Mouse (Mus musculus) adrenal gland, postnatal 25 days (tissue): ENCODE measurements around the gene Tasp1. TPM values are rescaled to one million over a fixed set of nuclear protein-coding genes. Genes with fewer than 3 reads are reported as not detected.
"Not testable (repeated sequence)": the region's sequence is repeated elsewhere in the genome, so short reads cannot be mapped to it uniquely, and the experiment has no call there.

Experiments used
- DNase-seq: peaks from one replicate; pipeline ENCODE4 v3.0.0; 2021; ENCODE audit warnings: mixed read lengths
- total RNA-seq: library from RNA; stranded (reverse); gene quantifications from 2 replicates; pipeline ENCODE4 v1.2.3, GENCODE M21; 2021

Tasp1 gene
- total RNA-seq, 1 experiment from 2014 or later = 12.4 TPM

- no peak for DNase-seq
These were observed 182.9 kb downstream of the Tasp1 start for GRCm38 (mm10) chr2:139883581-139884263.

DNA sequence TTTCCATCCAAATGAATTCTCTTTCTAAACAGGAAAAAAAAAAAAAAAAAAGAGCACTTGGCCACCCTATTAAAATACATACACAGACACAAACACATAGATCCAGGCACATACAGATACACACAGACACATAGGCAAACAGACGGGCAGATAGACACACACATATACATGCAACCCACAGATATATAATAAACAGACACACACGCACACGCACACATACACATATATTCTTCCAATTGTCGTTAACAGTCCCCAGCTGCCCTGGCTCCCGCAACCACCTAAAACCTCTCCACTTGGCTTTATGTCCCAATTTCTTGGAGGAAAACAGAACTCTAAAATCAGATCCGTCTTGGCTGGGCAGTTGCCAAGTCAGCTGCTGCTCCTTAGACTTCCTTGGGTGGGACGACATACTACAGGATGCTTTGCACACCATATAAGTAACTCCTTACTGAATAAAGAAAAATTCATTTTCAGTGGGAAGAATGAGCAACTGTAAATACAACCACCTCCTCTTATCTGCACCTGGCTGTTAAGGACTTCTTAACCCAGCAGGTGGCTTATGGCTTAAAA lies 188.5 kb downstream of the Tasp1 start:
- no peak for DNase-seq

DNA sequence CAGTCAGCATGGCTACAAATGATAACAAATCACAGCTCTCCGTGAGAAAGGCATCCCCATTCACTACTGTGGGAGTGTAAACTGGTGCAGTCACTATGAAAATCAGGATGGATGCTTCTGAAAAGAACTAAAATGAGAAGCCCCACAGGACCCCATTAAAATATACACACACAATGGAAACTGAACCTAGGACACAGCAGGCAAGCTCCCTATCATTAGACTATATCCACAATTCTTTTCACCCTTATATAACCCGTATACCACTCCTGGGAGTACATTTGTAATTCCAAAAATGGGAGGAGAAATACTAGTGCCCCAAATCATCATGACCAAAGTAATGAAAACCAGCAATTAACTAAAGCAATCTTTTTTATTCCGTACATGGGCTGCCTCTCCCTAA lies 190.7 kb downstream of the Tasp1 start:
- DNase-seq = no peak

GRCm38 (mm10) chr2:139874173-139874572 lies 192.4 kb downstream of the Tasp1 start:
- no peak for DNase-seq

DNA sequence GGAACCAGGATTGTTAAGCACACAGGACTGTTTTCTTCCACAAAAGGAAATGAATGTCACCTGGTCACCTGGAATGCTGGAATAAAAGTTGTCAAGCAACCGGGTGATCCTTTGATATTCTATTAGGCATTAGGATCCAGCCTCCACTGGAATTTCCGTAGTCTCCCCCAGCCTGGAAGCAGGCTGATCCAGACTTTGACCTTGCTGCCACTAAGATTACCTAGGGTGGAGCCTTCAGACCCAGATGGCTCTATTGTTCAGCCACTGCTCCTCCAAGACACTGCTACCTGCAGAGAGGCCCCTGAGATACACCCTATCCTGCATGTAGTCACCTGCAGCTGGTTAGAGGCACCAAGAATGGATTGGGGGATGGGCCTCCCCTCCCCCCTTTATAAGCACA lies 192.8 kb downstream of the Tasp1 start:
- DNase-seq = no peak

GRCm38 (mm10) chr2:139869071-139869470 lies 197.5 kb downstream of the Tasp1 start:
- not testable (repeated sequence) for DNase-seq

DNA sequence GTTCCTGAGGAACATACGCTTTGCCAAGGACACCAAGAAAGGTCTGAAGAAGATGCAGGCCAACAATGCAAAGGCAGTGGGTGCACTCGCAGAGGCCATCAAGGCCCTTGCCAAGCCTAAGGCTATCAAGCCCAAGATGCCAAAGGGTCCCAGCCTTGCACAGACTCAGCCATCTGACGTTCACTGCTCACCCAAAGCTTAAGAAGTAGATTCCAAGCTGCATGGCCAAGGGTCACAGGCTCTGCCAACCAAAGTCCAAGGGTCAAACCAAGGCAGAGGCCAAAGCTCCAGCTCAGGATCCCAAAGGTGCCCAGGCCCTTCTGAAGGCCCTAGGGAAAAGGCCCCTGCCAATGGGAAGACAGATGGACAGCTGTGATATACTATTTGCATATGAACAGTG lies 203.2 kb downstream of the Tasp1 start:
- DNase-seq = not testable (repeated sequence)

- no peak for DNase-seq
These were observed 206.5 kb downstream of the Tasp1 start for GRCm38 (mm10) chr2:139860133-139860494.

DNA sequence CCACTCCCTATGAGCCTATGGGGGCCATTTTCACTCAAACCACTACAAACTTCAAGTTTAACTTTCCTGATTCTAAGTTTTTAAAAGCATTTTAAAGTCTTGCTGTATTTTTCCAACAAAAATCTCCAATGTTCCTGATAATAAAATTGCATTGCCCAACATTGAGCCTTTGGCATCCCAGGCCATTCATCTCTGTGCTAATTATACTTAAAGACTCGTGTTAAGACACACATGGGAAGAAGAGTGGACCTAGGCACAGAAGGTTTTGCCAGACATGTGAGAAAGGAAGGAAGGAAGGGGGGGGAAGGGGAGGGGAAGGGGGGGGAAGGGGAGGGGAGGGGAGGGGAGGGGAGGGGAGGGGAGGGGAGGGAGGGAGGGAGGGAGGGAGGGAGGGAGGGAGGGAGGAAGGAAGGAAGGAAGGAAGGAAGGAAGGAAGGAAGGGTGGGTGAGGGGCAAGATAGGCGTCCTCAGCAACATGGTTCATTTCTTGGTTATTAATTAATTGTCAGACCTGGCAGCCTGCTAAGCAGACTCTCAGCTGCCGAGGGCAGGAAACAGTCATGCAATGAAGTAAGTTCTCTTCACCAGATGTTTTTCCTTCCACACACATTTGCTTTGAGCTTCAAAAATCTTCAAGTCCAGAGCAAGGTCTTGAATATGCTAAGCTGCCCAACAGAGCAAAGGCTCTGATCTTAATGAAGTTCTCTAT lies 207.0 kb downstream of the Tasp1 start:
- no peak for DNase-seq

DNA sequence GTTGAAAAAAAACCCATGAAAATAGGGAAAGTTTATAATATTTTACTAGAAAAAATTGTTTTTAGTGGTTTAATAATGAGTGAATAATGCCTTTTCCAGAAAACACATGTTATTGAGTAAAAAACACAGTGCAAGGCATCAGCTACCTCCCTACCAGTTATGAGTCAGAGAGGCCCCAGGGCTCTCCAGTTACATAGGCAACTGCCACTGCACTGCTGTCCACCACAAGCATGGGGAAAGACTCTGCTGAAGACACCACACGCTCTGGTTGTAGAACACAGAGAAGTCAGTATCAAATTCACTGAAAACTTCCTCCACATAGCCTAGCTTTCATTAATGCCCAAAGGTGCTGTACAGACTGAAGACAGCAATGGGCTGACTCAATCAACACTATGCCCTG lies 217.0 kb downstream of the Tasp1 start:
- DNase-seq = peak; percentile 4

- DNase-seq = no peak
These were observed 225.2 kb downstream of the Tasp1 start for GRCm38 (mm10) chr2:139841359-139841758.

DNA sequence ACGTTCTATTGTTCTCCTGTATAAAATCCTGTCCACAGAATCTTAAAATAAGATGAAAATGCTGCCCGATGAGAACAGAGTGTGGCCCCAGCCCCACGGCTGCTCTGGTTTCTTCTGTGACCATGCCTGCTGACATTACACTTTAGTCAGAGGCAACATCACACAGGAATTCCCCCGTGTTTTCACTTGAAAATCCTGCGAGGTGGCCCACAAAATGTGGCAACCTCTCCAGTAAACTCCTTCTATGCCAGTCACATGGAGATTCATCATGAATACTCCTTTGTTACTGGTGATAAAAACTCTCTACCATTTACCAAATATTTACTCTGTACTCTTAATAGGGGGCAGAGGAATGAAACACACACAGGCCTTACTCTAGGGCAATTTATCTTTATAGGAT lies 225.7 kb downstream of the Tasp1 start:
- no peak for DNase-seq

GRCm38 (mm10) chr2:139821589-139822378 lies 244.8 kb downstream of the Tasp1 start:
- DNase-seq = no peak

GRCm38 (mm10) chr2:139817275-139817674 lies 249.3 kb downstream of the Tasp1 start:
- DNase-seq = no peak

DNA sequence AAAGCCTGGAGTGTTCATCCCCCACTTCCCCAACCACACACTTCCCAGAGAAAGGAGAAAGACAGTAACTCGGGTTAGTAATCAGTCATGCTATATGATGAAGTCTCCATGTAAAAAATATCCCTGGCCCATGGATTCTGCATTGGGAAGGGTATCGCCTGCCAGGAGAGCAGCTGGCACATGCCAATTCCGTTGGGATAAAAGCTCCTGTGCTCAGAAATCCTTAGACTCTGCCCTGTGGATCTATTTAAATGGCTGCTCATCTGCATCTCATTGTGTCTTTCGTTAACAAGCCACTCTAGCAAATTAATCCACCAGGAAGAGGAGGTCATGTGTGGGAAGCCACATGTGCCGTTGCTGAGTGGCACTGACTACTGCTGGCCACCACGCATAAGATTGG lies 258.7 kb downstream of the Tasp1 start:
- no peak for DNase-seq

GRCm38 (mm10) chr2:139804041-139804440 lies 262.6 kb downstream of the Tasp1 start:
- no peak for DNase-seq

DNA sequence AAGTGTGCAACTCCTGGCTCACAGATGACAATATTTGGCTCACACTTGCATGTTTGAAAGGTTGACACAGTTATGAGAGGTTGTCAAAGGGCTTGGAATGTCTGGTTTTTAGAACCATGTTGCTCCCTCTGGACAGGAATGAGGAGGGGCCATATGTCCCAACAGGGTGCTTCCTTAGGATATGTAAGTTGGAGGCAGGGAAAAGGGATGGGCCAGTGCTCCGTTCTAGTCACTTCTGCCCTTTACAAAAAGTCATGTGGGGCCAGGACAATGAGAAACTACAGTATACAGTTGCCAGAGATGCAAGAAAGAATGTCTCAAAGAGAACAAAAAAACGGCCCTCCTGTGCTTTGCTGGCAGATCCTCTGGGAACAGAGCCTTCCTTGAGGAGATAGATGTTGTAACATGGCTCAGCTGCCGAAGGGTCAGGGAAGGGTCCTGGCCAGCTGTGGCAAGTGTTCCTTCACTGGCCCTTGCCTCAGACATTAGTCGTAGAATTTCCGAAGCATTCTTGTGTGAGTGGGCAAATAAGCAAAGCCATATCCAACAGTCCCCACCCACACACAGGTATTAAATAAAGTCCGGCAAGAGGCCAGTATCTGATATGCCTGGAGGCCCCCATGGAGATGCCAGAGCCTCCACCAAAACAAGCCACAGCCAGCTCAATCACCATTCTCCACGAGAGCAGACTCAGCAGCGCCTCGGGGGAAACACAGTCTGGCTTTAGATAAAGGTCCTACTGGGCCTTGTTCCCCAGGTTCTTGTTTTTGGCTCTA lies 274.1 kb downstream of the Tasp1 start:
- DNase-seq = no peak

GRCm38 (mm10) chr2:139788658-139789057 lies 277.9 kb downstream of the Tasp1 start:
- no peak for DNase-seq

- no peak for DNase-seq
These were observed 281.7 kb downstream of the Tasp1 start for GRCm38 (mm10) chr2:139784946-139785345.

DNA sequence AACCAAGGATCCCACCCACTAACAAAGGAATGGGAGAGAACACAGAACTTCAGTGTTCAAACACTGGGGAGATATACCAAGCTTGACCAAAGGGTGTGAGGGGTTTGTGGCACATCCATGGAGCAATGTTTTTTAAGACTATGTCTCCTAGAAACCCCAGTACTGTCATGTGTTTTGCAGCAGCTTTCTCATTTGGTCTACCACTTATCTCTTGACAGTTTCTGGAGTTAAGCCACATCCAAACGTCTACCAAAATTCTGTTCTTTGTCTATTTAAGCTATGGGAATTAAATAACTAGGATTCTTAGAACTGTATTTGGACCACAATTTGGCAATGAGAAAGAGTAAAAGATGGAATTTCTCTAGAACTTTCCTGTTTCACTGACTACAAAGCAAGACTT lies 282.1 kb downstream of the Tasp1 start:
- DNase-seq = no peak
